Mouse (Mus musculus) stomach, embryonic 15.5 days (tissue): Measurements from ENCODE around the gene Scarf1. TPM values are rescaled to one million over a fixed set of nuclear protein-coding genes. Genes with fewer than 3 reads are reported as not detected.

Experiments
- ATAC-seq: fragments of 200-750 bp; cut with Nextera tagmentation; 2 replicates; pipeline ENCODE4 v1.8.0; 2017; ENCODE audit warnings: low read depth, moderate number of reproducible peaks, moderate TSS enrichment; ENCODE audit not compliant: insufficient read depth, low FRiP score
- H3K27ac ChIP-seq: fragments of 300-500 bp; sonication (generic); 2 replicates; pipeline ENCODE4 v1.5.1; 2015; ENCODE audit warnings: mild to moderate bottlenecking, inconsistent platforms
- H3K27me3 ChIP-seq: fragments of 300-500 bp; sonication (generic); replicated peaks from 2 replicates; pipeline ENCODE4 v1.6.1; 2015; ENCODE audit warnings: inconsistent platforms
- H3K36me3 ChIP-seq: fragments of 300-500 bp; sonication (generic); 2 replicates; pipeline ENCODE4 v1.6.1; 2015; ENCODE audit warnings: inconsistent platforms
- H3K4me1 ChIP-seq: fragments of 300-500 bp; sonication (generic); 2 replicates; pipeline ENCODE4 v1.6.1; 2015; ENCODE audit warnings: inconsistent platforms
- H3K4me2 ChIP-seq: fragments of 300-500 bp; sonication (generic); 2 replicates; pipeline ENCODE4 v1.6.1; 2015; ENCODE audit warnings: mild to moderate bottlenecking, inconsistent platforms
- H3K4me3 ChIP-seq: fragments of 300-500 bp; sonication (generic); replicated peaks from 2 replicates; pipeline ENCODE4 v1.5.1; 2015; ENCODE audit warnings: inconsistent platforms
- H3K9ac ChIP-seq: fragments of 300-500 bp; sonication (generic); 2 replicates; pipeline ENCODE4 v1.6.1; 2015; ENCODE audit warnings: inconsistent platforms
- H3K9me3 ChIP-seq: fragments of 300-500 bp; sonication (generic); 2 replicates; pipeline ENCODE4 v1.6.1; 2016; ENCODE audit warnings: inconsistent platforms
- WGBS: fragments of 180-500 bp; shearing (Covaris S2); methylation state at CpG from one replicate; pipeline ENCODE4 v1.1.7; 2015; 5-methylcytosine and 5-hydroxymethylcytosine counted together
- polyA plus RNA-seq: library from polyadenylated mRNA; unstranded; fragments of >200 nt; fragmentation: Nextera tagmentation; extraction: Ambion mirVana; gene quantifications from 2 replicates; pipeline ENCODE4 v1.2.1, GENCODE M21; 2015

Gene Scarf1
- polyA plus RNA-seq, 1 experiment from 2014 or later, result 7.1 TPM

DNA sequence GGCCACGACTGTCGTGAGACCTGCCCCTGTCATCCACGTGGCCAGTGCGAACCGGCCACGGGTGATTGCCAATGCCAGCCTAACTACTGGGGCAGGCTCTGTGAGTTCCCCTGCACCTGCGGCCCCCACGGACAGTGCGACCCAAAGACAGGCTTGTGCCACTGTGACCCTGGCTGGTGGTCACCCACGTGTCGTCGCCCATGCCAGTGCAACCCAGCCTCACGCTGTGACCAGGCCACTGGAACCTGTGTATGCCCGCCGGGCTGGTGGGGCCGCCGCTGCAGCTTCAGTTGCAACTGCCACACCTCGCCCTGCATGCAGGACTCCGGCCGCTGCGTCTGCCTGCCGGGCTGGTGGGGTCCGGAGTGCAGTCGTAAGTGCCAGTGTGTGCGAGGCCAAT, 1.8 kb downstream of the Scarf1 start:
- Histone ChIP-seq H3K9me3 (no peaks in the 10 kb centered on the region), H3K36me3 (no peaks in the 10 kb centered on the region), H3K27me3 (no peaks in the 10 kb centered on the region), H3K9ac (no peak overlapping the region), H3K4me3 (no peak overlapping the region), H3K4me2 (no peak overlapping the region), H3K27ac (no peak overlapping the region), H3K4me1 (peaks cover 9% of the 10 kb centered on the region)
- 92% methylated on average over 25 of the region's 25 CpGs for WGBS
- no peak for ATAC-seq

DNA sequence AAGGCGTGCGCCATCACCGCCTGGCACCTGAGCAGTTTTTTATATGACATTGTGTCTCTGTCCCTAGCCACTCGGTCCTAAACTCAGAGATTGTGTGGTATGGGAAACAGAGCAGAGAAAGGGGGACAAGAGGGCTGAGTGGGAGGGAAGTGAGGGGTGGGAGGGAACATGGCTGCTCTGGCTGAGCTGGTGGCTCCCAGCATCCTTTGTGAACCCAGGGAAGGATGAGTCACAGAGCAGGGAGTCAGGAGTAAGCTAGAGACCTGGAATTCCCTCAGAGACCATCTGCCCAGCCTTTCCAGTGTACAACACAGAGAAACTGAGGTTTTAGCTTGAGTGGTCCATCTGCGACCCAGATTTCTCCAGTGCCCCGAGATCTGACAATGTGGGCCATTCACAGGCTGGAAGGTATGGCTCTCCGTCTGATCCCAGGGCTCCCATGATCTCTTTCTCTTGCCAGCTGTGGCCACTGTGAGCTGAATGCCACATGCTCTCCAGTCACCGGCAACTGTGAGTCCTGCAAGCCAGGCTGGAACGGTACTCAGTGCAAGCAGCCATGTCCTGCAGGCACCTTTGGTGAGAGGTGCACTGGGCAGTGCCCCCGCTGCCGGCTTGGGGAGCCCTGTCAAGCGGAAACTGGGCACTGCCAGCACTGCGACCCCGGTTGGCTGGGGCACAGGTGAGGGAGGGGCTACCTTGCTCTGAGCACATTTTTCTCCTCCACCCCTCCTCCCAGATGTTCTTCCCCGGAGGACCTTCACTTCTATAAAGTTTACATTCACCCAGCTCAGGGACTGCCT, 6.7 kb downstream of the Scarf1 start:
- no peak overlapping the region for H3K4me3 ChIP-seq
- H3K9me3 ChIP-seq, result no peaks in the 10 kb centered on the region
- no peak overlapping the region for H3K4me2 ChIP-seq
- no peaks in the 10 kb centered on the region for H3K36me3 ChIP-seq
- H3K27me3 ChIP-seq, result no peaks in the 10 kb centered on the region
- H3K9ac ChIP-seq, result no peak overlapping the region
- no peak overlapping the region for H3K27ac ChIP-seq
- H3K4me1 ChIP-seq, result no peaks in the 10 kb centered on the region
- no peak for ATAC-seq
- WGBS, result 71% methylated on average over 15 of the region's 15 CpGs

DNA sequence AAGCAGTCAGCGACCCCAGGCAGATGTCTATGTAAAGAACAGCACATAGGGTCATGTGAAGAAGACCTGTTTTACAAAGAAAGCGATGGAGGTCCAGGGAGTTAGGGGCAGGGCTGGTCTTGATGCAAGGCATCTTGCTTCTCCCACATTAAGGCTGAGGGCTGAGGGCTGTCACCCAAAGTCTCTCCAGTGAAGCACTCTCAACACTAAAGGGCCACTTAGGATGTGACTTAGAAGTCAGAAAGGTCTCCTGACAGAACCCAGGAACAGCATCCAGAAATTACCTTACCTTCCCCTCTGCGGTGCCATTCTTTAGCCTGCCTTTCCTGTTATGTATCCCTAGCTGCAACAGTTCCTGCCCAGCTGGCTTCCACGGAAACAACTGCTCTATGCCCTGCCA, 8.3 kb downstream of the Scarf1 start:
- 89% methylated on average over 4 of the region's 4 CpGs for WGBS
- Histone ChIP-seq H3K9ac (no peak overlapping the region), H3K36me3 (no peaks in the 10 kb centered on the region), H3K4me2 (no peak overlapping the region), H3K27ac (no peak overlapping the region), H3K27me3 (no peaks in the 10 kb centered on the region), H3K4me3 (no peak overlapping the region), H3K4me1 (no peaks in the 10 kb centered on the region), H3K9me3 (no peaks in the 10 kb centered on the region)
- ATAC-seq, result no peak

DNA sequence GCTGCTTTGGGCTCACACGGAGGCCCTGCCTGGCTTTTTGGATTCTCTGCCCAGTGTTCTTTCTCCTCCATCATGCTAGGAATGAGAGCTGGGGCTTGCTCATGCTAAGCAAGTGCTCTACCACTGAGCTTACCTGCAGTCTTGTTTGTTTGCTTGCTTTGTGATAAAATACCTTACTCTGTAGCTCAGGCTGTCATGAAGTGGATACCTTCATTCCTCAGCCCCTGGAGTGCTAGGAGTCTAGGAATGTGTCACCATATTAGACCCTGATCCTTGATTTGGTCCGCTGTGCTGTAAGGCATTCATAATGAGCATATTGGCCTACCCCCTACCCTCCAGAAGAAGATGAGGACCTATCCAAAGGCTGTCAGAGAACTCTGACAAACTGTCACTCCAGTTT, 9.5 kb downstream of the Scarf1 start:
- no peaks in the 10 kb centered on the region for H3K27me3 ChIP-seq
- no peak overlapping the region for H3K27ac ChIP-seq
- H3K4me3 ChIP-seq, result no peak overlapping the region
- no peak overlapping the region for H3K4me2 ChIP-seq
- no peaks in the 10 kb centered on the region for H3K9me3 ChIP-seq
- no peak overlapping the region for H3K9ac ChIP-seq
- ATAC-seq, result no peak
- H3K4me1 ChIP-seq, result no peaks in the 10 kb centered on the region
- H3K36me3 ChIP-seq, result no peaks in the 10 kb centered on the region
- 78% methylated on average over 2 of the region's 2 CpGs for WGBS

DNA sequence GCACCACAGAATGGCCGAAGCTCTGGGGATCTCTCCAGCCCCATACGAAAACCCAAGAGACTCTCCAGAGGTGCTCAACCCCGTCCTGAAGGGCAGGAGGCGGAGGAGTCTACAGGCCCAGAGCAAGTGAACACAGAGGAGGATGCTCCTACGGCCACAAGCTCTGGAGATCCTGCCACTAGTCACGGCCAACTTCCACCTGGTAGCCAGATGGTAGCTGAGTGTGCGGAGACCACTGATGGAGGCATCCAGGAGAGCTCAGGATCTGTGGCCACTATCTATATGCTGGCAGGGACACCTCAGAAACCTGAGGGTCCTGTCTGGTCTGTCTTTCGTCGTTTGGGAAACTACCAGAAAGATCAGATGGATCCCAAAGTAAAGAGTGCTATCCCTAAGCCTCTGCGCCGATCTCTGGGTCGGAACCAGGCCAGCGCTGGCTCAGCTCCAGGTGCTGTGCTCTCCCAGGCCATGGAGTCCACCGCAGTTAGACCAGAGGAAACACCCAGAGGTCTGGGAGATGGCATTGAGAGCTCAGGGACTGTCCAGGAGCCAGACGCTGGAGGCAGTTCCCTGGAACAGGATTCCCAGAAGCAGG, 12.3 kb downstream of the Scarf1 start:
- H3K36me3 ChIP-seq, result no peaks in the 10 kb centered on the region
- no peak overlapping the region for H3K9ac ChIP-seq
- no peak overlapping the region for H3K27ac ChIP-seq
- H3K27me3 ChIP-seq, result no peaks in the 10 kb centered on the region
- no peak overlapping the region for H3K4me2 ChIP-seq
- no peak overlapping the region for H3K4me3 ChIP-seq
- 0 out of 2 replicates have a peak, but pooled peaks cover 2% of the 10 kb centered on the region for H3K4me1 ChIP-seq
- 83% methylated on average over 15 of the region's 15 CpGs for WGBS
- H3K9me3 ChIP-seq, result no peaks in the 10 kb centered on the region
- no peak for ATAC-seq

DNA sequence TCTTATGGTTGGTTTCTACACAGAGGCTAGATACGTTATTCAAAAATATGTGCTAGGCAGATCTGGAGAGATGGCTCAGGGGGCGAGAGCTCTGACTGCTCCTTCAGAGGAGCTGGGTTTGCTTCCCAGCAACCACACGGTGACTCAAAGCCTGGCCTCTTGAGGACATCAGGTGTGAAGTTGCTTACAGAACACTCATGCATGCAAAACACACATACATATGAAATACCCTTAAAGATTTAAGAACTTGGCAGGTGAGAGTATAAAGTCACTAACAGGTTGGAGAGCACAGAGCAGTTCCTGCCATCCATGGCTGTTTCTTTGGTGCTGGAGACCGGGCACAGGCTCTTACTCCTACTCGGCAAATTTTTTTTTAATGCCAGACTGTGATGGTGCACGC, 13.6 kb downstream of the Scarf1 start:
- Histone ChIP-seq H3K4me1 (0 out of 2 replicates have a peak, but pooled peaks cover 5% of the 10 kb centered on the region), H3K36me3 (no peaks in the 10 kb centered on the region), H3K27ac (no peak overlapping the region), H3K4me3 (no peak overlapping the region), H3K9me3 (no peaks in the 10 kb centered on the region), H3K9ac (no peak overlapping the region), H3K4me2 (no peak overlapping the region), H3K27me3 (no peaks in the 10 kb centered on the region)
- no peak for ATAC-seq
- 85% methylated on average over 6 of the region's 6 CpGs for WGBS

DNA sequence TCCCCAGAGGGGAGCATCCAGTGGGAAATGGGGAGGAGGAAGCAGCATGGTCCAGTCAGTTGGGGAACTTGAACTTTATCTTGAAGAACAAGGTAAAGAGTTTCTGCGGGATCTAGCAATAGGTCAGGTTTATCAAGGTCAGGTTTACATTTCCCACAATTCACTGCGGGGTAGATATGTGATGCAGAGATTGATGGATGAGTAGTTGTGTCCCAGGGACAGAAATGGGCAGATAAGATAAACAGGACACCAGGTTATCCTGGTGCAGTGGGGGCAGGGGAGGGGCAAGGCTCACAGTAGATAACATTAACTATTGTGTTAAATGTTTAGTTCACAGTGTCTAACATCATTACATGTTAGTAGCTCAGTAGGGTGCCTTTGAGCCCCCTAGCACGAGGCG, 16.4 kb downstream of the Scarf1 start:
- H3K4me1 ChIP-seq, result peaks cover 9% of the 10 kb centered on the region
- H3K9me3 ChIP-seq, result no peaks in the 10 kb centered on the region
- no peak overlapping the region for H3K27ac ChIP-seq
- H3K9ac ChIP-seq, result no peak overlapping the region
- H3K27me3 ChIP-seq, result no peaks in the 10 kb centered on the region
- H3K4me3 ChIP-seq, result no peak overlapping the region
- no peaks in the 10 kb centered on the region for H3K36me3 ChIP-seq
- WGBS, result 24% methylated on average over 4 of the region's 4 CpGs
- ATAC-seq, result no peak
- H3K4me2 ChIP-seq, result no peak overlapping the region

DNA sequence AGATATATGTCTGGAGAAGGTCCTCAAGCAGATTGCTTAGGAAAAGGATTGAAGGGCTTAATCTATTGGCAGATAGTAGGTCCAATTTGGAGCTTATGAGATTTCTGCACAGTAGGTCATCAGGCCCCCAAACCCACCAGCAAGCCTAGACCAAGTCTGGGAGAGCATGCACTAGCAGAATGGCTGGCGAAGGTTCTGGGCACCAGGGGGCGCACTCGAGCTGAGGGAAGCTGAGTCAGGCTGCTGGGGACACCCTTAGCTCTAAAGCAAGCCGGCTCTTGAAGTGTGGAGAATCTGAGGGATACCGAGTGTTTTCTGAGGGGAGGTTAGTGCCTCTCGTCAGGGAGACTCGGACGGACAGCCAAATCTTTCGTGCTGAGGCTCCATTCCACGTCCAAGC, 17.0 kb downstream of the Scarf1 start:
- H3K27ac ChIP-seq, result peak overlapping the region; percentile 45; the same call in 1 of the 2 replicates
- no peaks in the 10 kb centered on the region for H3K27me3 ChIP-seq
- peak overlapping the region; percentile 58 for H3K4me3 ChIP-seq
- peaks cover 14% of the 10 kb centered on the region for H3K4me1 ChIP-seq
- peak overlapping the region; percentile 64; the same call in 1 of the 2 replicates for H3K9ac ChIP-seq
- no peaks in the 10 kb centered on the region for H3K9me3 ChIP-seq
- H3K4me2 ChIP-seq, result peak overlapping the region; percentile 98
- no peaks in the 10 kb centered on the region for H3K36me3 ChIP-seq
- under 1% methylated on average over 10 of the region's 10 CpGs for WGBS
- ATAC-seq, result peak; percentile 42; the same call in 1 of the 2 replicates

DNA sequence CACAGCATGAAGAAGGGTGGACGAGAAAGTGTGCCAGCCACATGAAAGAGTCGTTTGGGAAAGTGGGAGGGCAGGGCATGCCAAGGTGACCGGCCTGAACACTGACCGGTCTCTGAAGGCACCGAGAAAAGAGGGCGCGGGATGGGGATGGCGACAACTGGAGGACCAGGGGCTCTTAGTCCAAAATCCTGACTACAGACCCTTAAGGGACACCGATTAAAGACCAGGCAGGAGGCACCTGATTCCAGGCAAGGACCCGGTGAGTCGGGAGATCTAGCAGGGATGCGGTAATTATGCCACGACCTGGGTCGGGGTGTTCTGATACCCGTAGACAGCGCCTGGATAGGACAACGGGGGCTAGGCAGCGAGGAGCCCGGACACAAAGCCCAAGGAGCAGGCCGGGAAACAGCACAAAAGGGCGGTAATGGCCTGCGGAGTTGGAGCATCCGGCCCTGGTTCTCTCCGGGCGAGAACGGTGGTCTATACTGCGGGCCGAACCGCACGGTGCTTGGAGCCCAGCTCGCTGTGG, 17.6 kb downstream of the Scarf1 start:
- peak overlapping the region; percentile 64 for H3K9ac ChIP-seq
- no peak for ATAC-seq
- no peaks in the 10 kb centered on the region for H3K27me3 ChIP-seq
- WGBS, result under 1% methylated on average over 31 of the region's 31 CpGs
- H3K27ac ChIP-seq, result peak overlapping the region; percentile 45; the same call in 1 of the 2 replicates
- H3K4me2 ChIP-seq, result peak overlapping the region; percentile 98
- peaks cover 14% of the 10 kb centered on the region for H3K4me1 ChIP-seq
- H3K4me3 ChIP-seq, result peak overlapping the region; percentile 58
- no peaks in the 10 kb centered on the region for H3K36me3 ChIP-seq
- H3K9me3 ChIP-seq, result no peaks in the 10 kb centered on the region

DNA sequence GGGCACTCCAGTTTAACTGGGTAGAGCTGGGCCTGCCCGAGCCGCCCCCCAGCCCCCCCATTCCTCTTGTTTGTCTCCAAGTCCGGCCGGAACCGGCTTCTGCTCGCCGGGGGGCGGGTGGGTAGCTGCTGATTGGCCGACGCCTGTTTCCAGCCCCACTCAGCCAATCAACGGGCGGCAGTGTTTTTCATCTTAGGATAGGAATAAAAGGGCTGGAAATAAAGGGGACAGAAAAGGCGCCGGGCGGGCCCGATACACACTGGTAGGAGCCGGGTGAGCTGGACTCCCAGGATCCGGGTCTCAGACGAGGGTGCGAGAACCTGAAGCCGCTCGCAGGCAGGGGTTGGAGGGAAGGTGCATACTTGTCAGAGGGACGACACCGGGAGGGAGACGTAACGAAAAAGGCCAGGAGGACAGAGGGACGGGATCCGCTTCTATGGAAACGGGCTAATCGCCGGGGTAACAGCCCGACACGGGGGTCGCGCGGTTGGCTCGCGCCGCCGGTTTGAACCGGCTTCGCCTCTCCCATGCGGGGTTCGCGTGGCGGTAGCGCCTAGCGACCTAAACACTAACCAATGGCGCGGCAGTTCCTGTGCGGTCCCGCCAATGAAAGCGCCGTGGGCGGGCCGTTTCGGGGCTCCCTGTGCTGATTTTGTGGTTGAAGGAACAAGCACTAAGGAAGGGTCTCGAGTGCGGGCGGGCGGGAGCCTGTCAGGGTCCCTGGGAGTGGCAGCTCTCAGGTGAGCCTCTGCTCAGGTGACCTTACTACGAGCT, 18.3 kb downstream of the Scarf1 start, which contains the start of gene Slc43a2:
Gene Slc43a2 (plus strand): TSS at position 226 of the 774 bp plus-strand sequence.
- Histone ChIP-seq H3K4me1 (peaks cover 14% of the 10 kb centered on the region), H3K4me3 (peak within 1 kb of the TSS; percentile 58), H3K9ac (peak within 1 kb of the TSS; percentile 64), H3K27me3 (no peaks in the 10 kb centered on the region), H3K9me3 (no peaks in the 10 kb centered on the region), H3K4me2 (peak within 1 kb of the TSS; percentile 98), H3K27ac (peak within 1 kb of the TSS; percentile 81), H3K36me3 (no peaks in the 10 kb centered on the region)
- peak; percentile 86 for ATAC-seq
- under 1% methylated on average over 62 of the region's 62 CpGs for WGBS

DNA sequence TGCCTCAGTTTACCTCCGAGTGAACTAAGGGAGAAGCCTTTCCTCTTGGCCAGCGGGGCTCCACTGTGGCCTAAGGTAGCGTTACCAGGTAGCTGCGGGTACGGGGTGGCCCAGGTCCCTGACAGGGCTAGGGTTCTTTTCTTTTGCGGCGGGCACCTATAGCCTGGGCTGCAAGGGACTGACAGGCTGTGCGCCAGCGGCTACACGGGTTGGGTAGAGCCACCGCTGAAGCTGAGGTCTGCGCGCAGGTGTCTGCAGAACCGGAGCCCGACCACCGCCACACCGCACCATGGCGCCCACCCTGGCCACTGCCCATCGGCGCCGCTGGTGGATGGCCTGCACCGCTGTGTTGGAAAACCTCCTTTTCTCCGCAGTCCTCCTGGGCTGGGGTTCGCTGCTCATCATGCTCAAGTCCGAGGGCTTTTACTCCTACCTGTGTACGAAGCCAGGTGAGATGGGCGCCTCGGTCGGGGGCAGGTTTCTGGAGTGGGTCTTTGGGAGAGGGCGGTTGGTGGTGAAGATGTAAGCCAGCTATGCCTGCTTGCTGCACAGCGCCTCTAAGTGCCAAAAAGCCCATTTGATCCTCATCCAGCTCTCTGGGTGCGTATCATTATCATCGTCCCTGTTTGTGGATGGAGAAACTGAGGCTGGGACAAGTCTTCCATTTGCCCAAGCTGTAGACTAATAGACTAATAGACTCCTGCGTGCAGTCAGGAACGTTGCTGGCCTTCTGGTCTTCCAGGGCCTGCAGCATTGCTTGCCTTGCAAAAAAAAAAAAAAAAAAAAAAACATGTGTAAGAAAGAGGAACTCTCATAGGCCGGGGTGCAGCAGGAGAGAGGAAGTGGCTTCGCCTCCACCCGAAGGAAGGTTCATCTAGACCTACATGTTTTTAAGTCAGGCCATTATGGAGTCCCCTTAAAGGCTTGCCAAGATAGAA, 19.3 kb downstream of the Scarf1 start:
- H3K36me3 ChIP-seq, result no peaks in the 10 kb centered on the region
- H3K4me3 ChIP-seq, result peak overlapping the region; percentile 58
- 14% methylated on average over 38 of the region's 38 CpGs for WGBS
- H3K27ac ChIP-seq, result peak overlapping the region; percentile 64; the same call in 1 of the 2 replicates
- no peaks in the 10 kb centered on the region for H3K27me3 ChIP-seq
- H3K9ac ChIP-seq, result peak overlapping the region; percentile 34
- H3K4me2 ChIP-seq, result peak overlapping the region; percentile 98
- no peaks in the 10 kb centered on the region for H3K9me3 ChIP-seq
- ATAC-seq, result 0 out of 2 replicates have a peak, but pooled peaks have one; percentile 20
- peaks cover 15% of the 10 kb centered on the region for H3K4me1 ChIP-seq
